8 mouse cellular contexts compared by ENCODE assay signal in genomic region chr2:130178381-130178705, GRCm38 (mm10). TPM values are rescaled to one million over a fixed set of nuclear protein-coding genes. Genes with fewer than 3 reads are reported as not detected.
DNase-seq lines count a peak whose midpoint lies in the region; ATAC-seq and TF ChIP-seq lines count a peak whose summit lies in the region.

No protein-coding gene starts in this region.

- no peak for DNase-seq in heart, adult 2 months
- DNase-seq in heart, postnatal 25 days (ENCODE audit: low spot score) = no peak
- no peak for DNase-seq in left cerebral cortex, postnatal 14 days (ENCODE audit: low spot score in 2 of 2)
- no peak for DNase-seq in cerebellum, postnatal 14 days

- peaks cover 4% of the 10 kb centered on the region; the same call in 1 of the 2 replicates for H3K79me2 ChIP-seq in heart, adult 2 months (replicated peaks; ENCODE audit: control insufficient read depth, insufficient read depth, low read length)
- peaks cover 58% of the 10 kb centered on the region for H3K79me2 ChIP-seq in C2C12 (ENCODE audit: control insufficient read depth, insufficient read depth)

- H3K4me3 ChIP-seq in heart, adult 2 months = peak overlapping the region; percentile 95
- peak overlapping the region; percentile 98 for H3K4me3 ChIP-seq in C2C12 (ENCODE audit: insufficient read depth, poor library complexity, severe bottlenecking)
- peak overlapping the region; percentile 97 for H3K4me3 ChIP-seq in embryonic facial prominence, embryonic 15.5 days (replicated peaks)
- H3K4me3 ChIP-seq in limb, embryonic 13.5 days = peak overlapping the region; percentile 99
- peak overlapping the region; percentile 80 for H3K4me3 ChIP-seq in olfactory bulb, adult 2 months (ENCODE audit: insufficient read depth, low read depth, low read length)

- WGBS in heart, adult 2 months = 0% methylated on average over 11 of the region's 11 CpGs
- WGBS in embryonic facial prominence, embryonic 15.5 days = under 1% methylated on average over 11 of the region's 11 CpGs
- 0% methylated on average over 11 of the region's 11 CpGs for WGBS in limb, embryonic 13.5 days
- under 1% methylated on average over 11 of the region's 11 CpGs for WGBS in olfactory bulb, adult 2 months

- H3K79me3 ChIP-seq in C2C12 (ENCODE audit: low read depth) = peaks cover 37% of the 10 kb centered on the region

- TF ChIP-seq CTCF in heart, adult 2 months (IDR thresholded peaks at IDR 0.05) = no peak
- no peak for TF ChIP-seq CTCF in C2C12 (IDR thresholded peaks at IDR 0.05; ENCODE audit: control insufficient read depth, insufficient read depth, insufficient read length)
- no peak for TF ChIP-seq CTCF in olfactory bulb, adult 2 months (IDR thresholded peaks at IDR 0.05; ENCODE audit: insufficient read depth, low read depth, low read length)

- TF ChIP-seq POLR2A in heart, adult 2 months (IDR thresholded peaks at IDR 0.05; ENCODE audit: insufficient read depth, low read depth, low read length) = no peak
- TF ChIP-seq POLR2A in olfactory bulb, adult 2 months (IDR thresholded peaks at IDR 0.05; ENCODE audit: insufficient read depth, low read depth, low read length) = no peak

- H3K4me2 ChIP-seq in embryonic facial prominence, embryonic 15.5 days (replicated peaks) = peak overlapping the region; percentile 76
- H3K4me2 ChIP-seq in limb, embryonic 13.5 days (replicated peaks) = peak overlapping the region; percentile 80

- intact Hi-C loops in heart, adult 2 months (cut with DNase I) = loop anchor here (5.0 kb wide), 2 partner anchors 94 to 376 kb away; partner anchors contain the start of genes Nop56 and Stk35
- intact Hi-C loops in heart, postnatal 25 days (cut with DNase I) = loop anchor here (2.0 to 10.0 kb wide), 2 partner anchors 96 to 236 kb away; partner anchors contain the start of gene Nop56
- intact Hi-C loops in left cerebral cortex, postnatal 14 days (cut with DNase I) = loop anchor here (2.0 kb wide), 1 partner anchor 96 kb away; the partner anchor contains the start of gene Nop56

- H3K4me1 ChIP-seq in heart, adult 2 months (ENCODE audit: control insufficient read depth, insufficient read depth, low read length) = peaks cover 9% of the 10 kb centered on the region
- H3K4me1 ChIP-seq in embryonic facial prominence, embryonic 15.5 days = peaks cover 20% of the 10 kb centered on the region
- H3K4me1 ChIP-seq in limb, embryonic 13.5 days = peaks cover 16% of the 10 kb centered on the region
- peaks cover 7% of the 10 kb centered on the region for H3K4me1 ChIP-seq in olfactory bulb, adult 2 months (ENCODE audit: control insufficient read depth, insufficient read depth, low read length)

- H3K9ac ChIP-seq in heart, adult 2 months (ENCODE audit: low read depth, low read length) = peak overlapping the region; percentile 99
- H3K9ac ChIP-seq in embryonic facial prominence, embryonic 15.5 days = peak overlapping the region; percentile 100
- H3K9ac ChIP-seq in limb, embryonic 13.5 days = peak overlapping the region; percentile 100

- H3ac ChIP-seq in C2C12 (ENCODE audit: control insufficient read depth, insufficient read length, low read depth) = peak overlapping the region; percentile 99

- ATAC-seq in embryonic facial prominence, embryonic 15.5 days (ENCODE audit: insufficient number of reproducible peaks, low FRiP score, low TSS enrichment, low read depth) = no peak
- no peak for ATAC-seq in limb, embryonic 13.5 days (ENCODE audit: low FRiP score, low read depth)

- no peak for TF ChIP-seq EP300 in heart, adult 2 months (IDR thresholded peaks at IDR 0.05; ENCODE audit: insufficient read depth, low read depth, low read length)

- H3K27me3 ChIP-seq in heart, adult 2 months (ENCODE audit: control insufficient read depth, insufficient read depth, low read length) = no peaks in the 10 kb centered on the region
- peaks cover 4% of the 10 kb centered on the region for H3K27me3 ChIP-seq in C2C12 (ENCODE audit: control insufficient read depth, insufficient read depth, insufficient read length)
- H3K27me3 ChIP-seq in embryonic facial prominence, embryonic 15.5 days = no peaks in the 10 kb centered on the region
- no peaks in the 10 kb centered on the region for H3K27me3 ChIP-seq in limb, embryonic 13.5 days

- H3K27ac ChIP-seq in heart, adult 2 months = peak overlapping the region; percentile 85
- peak overlapping the region; percentile 97 for H3K27ac ChIP-seq in embryonic facial prominence, embryonic 15.5 days (replicated peaks)
- peak overlapping the region; percentile 98 for H3K27ac ChIP-seq in limb, embryonic 13.5 days
- H3K27ac ChIP-seq in olfactory bulb, adult 2 months (ENCODE audit: insufficient read depth, low read depth, low read length) = peak overlapping the region; percentile 59; the same call in 1 of the 2 replicates

- peaks cover 25% of the 10 kb centered on the region for H3K36me3 ChIP-seq in heart, adult 2 months (ENCODE audit: control insufficient read depth, insufficient read depth, low read length)
- H3K36me3 ChIP-seq in C2C12 (ENCODE audit: control insufficient read depth, insufficient read depth) = peaks cover 46% of the 10 kb centered on the region
- H3K36me3 ChIP-seq in embryonic facial prominence, embryonic 15.5 days = peaks cover 32% of the 10 kb centered on the region
- H3K36me3 ChIP-seq in limb, embryonic 13.5 days = peaks cover 35% of the 10 kb centered on the region

- H3K9me3 ChIP-seq in embryonic facial prominence, embryonic 15.5 days (replicated peaks) = no peaks in the 10 kb centered on the region
- H3K9me3 ChIP-seq in limb, embryonic 13.5 days = no peaks in the 10 kb centered on the region

TF ChIP-seq in C2C12, 6 proteins besides CTCF, POLR2A, EP300 and RAD21:
- TF ChIP-seq MYOG (IDR thresholded peaks at IDR 0.05; ENCODE audit: control insufficient read depth, extremely low read depth, insufficient read length) (no peak), MYOD1 (IDR thresholded peaks at IDR 0.05; ENCODE audit: control insufficient read depth, insufficient read length, low read depth) (no peak), FOSL1 (IDR thresholded peaks at IDR 0.05; ENCODE audit: insufficient read depth, low read length, poor library complexity, severe bottlenecking) (no peak), CEBPB (IDR thresholded peaks at IDR 0.05; ENCODE audit: low read depth) (no peak), USF1 (IDR thresholded peaks at IDR 0.05; ENCODE audit: low read depth) (no peak), MAX (IDR thresholded peaks at IDR 0.05) (no peak)

RNA-seq across cellular contexts. Expression of gene Snrpb, which starts 0.9 kb away (rescaled TPM):
- 100 to 1,000 TPM; 124 to 141 TPM for total RNA-seq in heart, adult 2 months (2021)
- 110 and 135 TPM in 2 replicates for polyA plus RNA-seq in heart, adult 2 months (2012; rRNA removed)
- total RNA-seq in heart, postnatal 25 days (2021) = 100 to 1,000 TPM; 145 to 146 TPM
- 585 TPM for polyA plus RNA-seq in C2C12 (2012; fragmentation: generic; extraction: Trizol)
- polyA plus RNA-seq in embryonic facial prominence, embryonic 15.5 days (2015; fragmentation: Nextera tagmentation; extraction: Ambion mirVana) = 531 and 540 TPM in 2 replicates
- 632 and 645 TPM in 2 replicates for polyA plus RNA-seq in limb, embryonic 13.5 days (2015; fragmentation: Nextera tagmentation; extraction: Ambion mirVana)
- not detected in 2 replicates for polyA plus RNA-seq in olfactory bulb, adult 2 months (2012; ENCODE audit: insufficient read depth, insufficient read length, low replicate concordance, missing spikeins)
- 100 to 1,000 TPM; 103 to 105 TPM for total RNA-seq in left cerebral cortex, postnatal 14 days (2021)

RNA-seq across cellular contexts. Expression of gene Tmc2, which starts 16.7 kb away (rescaled TPM):
- not detected for total RNA-seq in heart, adult 2 months (2021)
- polyA plus RNA-seq in heart, adult 2 months (2012; rRNA removed) = not detected in 2 replicates
- not detected for total RNA-seq in heart, postnatal 25 days (2021)
- polyA plus RNA-seq in C2C12 (2012; fragmentation: generic; extraction: Trizol) = not detected
- not detected in 2 replicates for polyA plus RNA-seq in embryonic facial prominence, embryonic 15.5 days (2015; fragmentation: Nextera tagmentation; extraction: Ambion mirVana)
- not detected in 2 replicates for polyA plus RNA-seq in limb, embryonic 13.5 days (2015; fragmentation: Nextera tagmentation; extraction: Ambion mirVana)
- not detected in 2 replicates for polyA plus RNA-seq in olfactory bulb, adult 2 months (2012; ENCODE audit: insufficient read depth, insufficient read length, low replicate concordance, missing spikeins)
- not detected for total RNA-seq in left cerebral cortex, postnatal 14 days (2021)
